Mouse (Mus musculus) kidney, embryonic 15.5 days (tissue): ENCODE measurements around the gene Smo. TPM values are rescaled to one million over a fixed set of nuclear protein-coding genes. Genes with fewer than 3 reads are reported as not detected.
"Not testable (repeated sequence)": the region's sequence is repeated elsewhere in the genome, so short reads cannot be mapped to it uniquely, and the experiment has no call there.

Experiments
- ATAC-seq: fragments of 200-750 bp; cut with Nextera tagmentation; replicated peaks from 2 replicates; pipeline ENCODE4 v1.8.0; 2017; ENCODE audit warnings: moderate TSS enrichment; ENCODE audit not compliant: low FRiP score
- H3K27ac ChIP-seq: fragments of 300-500 bp; sonication (generic); 2 replicates; pipeline ENCODE4 v1.5.1; 2015; ENCODE audit warnings: mild to moderate bottlenecking, inconsistent platforms
- H3K27me3 ChIP-seq: fragments of 300-500 bp; sonication (generic); 2 replicates; pipeline ENCODE4 v1.6.1; 2015; ENCODE audit warnings: inconsistent platforms
- H3K36me3 ChIP-seq: fragments of 300-500 bp; sonication (generic); 2 replicates; pipeline ENCODE4 v1.6.1; 2015; ENCODE audit warnings: inconsistent platforms
- H3K4me1 ChIP-seq: fragments of 300-500 bp; sonication (generic); 2 replicates; pipeline ENCODE4 v1.6.1; 2015; ENCODE audit warnings: inconsistent platforms
- H3K4me2 ChIP-seq: fragments of 300-500 bp; sonication (generic); 2 replicates; pipeline ENCODE4 v1.6.1; 2015; ENCODE audit warnings: moderate library complexity, mild to moderate bottlenecking, inconsistent platforms
- H3K4me3 ChIP-seq: fragments of 300-500 bp; sonication (generic); replicated peaks from 2 replicates; pipeline ENCODE4 v1.5.1; 2015; ENCODE audit warnings: mild to moderate bottlenecking, inconsistent platforms
- H3K9ac ChIP-seq: fragments of 300-500 bp; sonication (generic); 2 replicates; pipeline ENCODE4 v1.6.1; 2015; ENCODE audit warnings: mild to moderate bottlenecking, inconsistent platforms
- H3K9me3 ChIP-seq: fragments of 300-500 bp; sonication (generic); replicated peaks from 2 replicates; pipeline ENCODE4 v1.6.1; 2016; ENCODE audit warnings: inconsistent platforms
- WGBS: fragments of 180-500 bp; shearing (Covaris S2); methylation state at CpG from one replicate; pipeline ENCODE4 v1.1.7; 2015; ENCODE audit warnings: mixed read lengths; 5-methylcytosine and 5-hydroxymethylcytosine counted together
- polyA plus RNA-seq: library from polyadenylated mRNA; unstranded; fragments of >200 nt; fragmentation: Nextera tagmentation; extraction: Ambion mirVana; gene quantifications from 2 replicates; pipeline ENCODE4 v1.2.1, GENCODE M21; 2015

The Smo gene
- polyA plus RNA-seq, 1 experiment from 2014 or later, result 55.0 TPM

DNA sequence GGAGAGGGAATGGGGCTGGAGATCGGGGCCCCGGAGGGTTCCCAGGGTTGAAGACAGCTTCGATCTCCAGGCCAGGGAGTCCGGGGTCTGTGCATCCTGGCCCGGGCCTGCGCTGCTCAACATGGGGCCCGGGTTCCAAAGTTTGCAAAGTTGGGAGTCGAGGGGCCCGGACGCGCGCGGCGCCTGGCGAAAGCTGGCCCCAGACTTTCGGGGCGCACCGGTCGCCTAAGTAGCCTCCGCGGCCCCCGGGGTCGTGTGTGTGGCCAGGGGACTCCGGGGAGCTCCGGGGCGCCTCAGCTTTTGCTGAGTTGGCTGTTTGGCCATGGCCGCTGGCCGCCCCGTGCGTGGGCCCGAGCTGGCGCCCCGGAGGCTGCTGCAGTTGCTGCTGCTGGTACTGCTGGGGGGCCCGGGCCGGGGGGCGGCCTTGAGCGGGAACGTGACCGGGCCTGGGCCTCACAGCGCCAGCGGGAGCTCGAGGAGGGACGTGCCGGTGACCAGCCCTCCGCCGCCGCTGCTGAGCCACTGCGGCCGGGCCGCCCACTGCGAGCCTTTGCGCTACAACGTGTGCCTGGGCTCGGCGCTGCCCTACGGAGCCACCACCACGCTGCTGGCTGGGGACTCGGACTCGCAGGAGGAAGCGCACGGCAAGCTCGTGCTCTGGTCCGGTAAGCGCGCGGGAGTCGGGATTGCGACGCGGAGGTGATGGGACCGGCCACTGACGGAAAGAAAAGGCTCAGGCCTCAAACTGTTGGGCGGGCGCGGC lies 567 bp downstream of the Smo start:
- Histone ChIP-seq H3K36me3 (peaks cover 11% of the 10 kb centered on the region), H3K27ac (peak overlapping the region; percentile 94), H3K4me1 (peaks cover 31% of the 10 kb centered on the region), H3K9me3 (no peaks in the 10 kb centered on the region), H3K27me3 (no peaks in the 10 kb centered on the region), H3K9ac (peak overlapping the region; percentile 99), H3K4me3 (peak overlapping the region; percentile 91), H3K4me2 (peak overlapping the region; percentile 76)
- under 1% methylated on average over 75 of the region's 75 CpGs for WGBS
- ATAC-seq, result peak; percentile 89

DNA sequence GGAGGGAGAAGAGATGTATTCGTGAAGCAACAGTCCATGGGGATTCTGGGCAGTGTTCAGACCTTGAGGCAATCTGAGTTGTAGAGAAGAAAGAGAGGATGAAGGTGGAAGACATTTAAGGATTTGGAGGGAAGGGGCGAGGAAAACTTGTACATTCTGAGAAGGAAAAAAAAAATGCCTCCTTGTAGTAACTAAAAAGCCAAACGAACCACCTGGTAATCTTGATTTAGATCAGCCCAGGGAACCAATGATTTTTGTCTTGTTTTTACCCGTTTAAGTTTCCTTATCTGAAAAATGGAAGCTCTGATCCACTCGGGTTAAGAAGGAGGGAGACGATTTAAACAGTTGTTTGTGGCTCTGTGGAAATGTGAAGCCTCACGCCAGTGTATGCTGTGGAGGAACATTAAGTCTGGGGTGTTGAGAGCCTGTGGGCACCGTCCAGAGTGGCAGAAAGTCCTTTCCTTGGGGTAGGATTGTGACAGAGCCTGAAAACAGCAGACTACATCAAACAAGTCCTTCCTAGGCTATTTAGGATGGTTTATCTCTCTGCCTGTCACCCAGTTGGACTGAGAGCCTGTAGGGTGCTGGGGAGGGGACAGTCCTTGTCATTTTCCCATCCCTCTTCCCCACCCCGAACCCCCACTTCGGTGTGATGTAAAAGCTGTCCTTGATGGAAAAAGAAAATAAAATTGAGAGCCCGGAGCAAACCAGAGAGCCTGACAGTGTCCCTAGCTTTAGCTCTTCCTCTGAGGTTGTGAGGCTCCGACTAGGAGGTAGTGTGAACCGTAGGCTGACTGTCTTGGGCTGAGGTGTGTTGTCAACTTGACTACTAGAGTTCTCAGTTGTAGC lies 1.5 kb downstream of the Smo start:
- no peaks in the 10 kb centered on the region for H3K27me3 ChIP-seq
- no peaks in the 10 kb centered on the region for H3K9me3 ChIP-seq
- H3K4me2 ChIP-seq, result peak overlapping the region; percentile 76
- H3K9ac ChIP-seq, result peak overlapping the region; percentile 99
- peaks cover 31% of the 10 kb centered on the region for H3K4me1 ChIP-seq
- WGBS, result 10% methylated on average over 13 of the region's 13 CpGs
- H3K36me3 ChIP-seq, result peaks cover 11% of the 10 kb centered on the region
- H3K27ac ChIP-seq, result peak overlapping the region; percentile 94
- no peak for ATAC-seq
- peak overlapping the region; percentile 91 for H3K4me3 ChIP-seq

DNA sequence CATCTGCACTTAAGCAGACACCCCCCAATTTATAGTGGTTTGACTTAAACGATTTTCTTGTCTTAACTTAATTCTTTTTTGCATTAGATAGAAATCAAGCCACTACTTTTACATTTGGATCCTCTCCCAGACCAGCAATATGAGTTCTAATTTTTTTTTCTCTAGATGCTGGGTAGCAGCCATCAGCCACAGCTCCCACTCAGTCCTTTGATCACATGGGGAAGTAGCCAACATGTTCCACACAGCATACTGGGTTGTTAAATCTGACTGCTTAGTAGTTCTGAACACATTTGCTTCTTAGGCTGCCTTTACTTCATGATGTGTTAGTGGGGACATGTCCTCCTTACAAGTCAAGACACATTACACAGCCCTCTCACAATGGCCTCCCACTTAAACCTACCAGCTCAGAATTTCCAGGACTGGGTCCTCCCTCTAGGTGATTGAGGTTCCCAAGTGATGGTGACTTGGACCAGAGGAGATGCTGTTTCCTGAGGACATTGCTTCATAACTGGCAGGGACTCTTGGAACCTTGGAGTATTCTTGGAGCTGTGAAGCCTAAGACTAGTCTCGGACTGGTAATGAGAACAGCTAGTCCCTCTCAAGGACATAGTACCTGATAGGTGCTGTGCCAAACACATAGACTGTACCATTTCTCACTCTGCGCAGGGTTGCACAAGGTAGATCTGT lies 16.3 kb downstream of the Smo start:
- Histone ChIP-seq H3K4me1 (no peaks in the 10 kb centered on the region), H3K36me3 (peaks cover 48% of the 10 kb centered on the region), H3K4me2 (no peak overlapping the region), H3K9me3 (peaks cover 5% of the 10 kb centered on the region; the same call in 1 of the 2 replicates), H3K4me3 (no peak overlapping the region), H3K27me3 (no peaks in the 10 kb centered on the region), H3K9ac (no peak overlapping the region), H3K27ac (no peak overlapping the region)
- no peak for ATAC-seq
- WGBS, result 88% methylated on average over 3 of the region's 3 CpGs

DNA sequence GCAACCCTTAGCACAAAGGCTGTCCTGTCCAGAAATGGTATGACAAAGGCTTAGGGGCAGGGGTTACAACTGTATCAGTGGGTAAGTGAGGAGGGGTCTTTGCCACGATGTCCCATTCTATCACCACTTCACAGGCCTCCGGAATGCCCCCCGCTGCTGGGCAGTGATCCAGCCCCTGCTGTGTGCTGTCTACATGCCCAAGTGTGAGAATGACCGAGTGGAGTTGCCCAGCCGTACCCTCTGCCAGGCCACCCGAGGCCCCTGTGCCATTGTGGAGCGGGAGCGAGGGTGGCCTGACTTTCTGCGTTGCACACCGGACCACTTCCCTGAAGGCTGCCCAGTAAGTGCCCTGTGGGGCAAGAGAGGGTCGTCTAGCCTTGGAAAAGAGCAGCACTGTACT lies 18.0 kb downstream of the Smo start:
- H3K36me3 ChIP-seq, result peaks cover 65% of the 10 kb centered on the region
- ATAC-seq, result no peak
- H3K4me1 ChIP-seq, result no peaks in the 10 kb centered on the region
- no peak overlapping the region for H3K27ac ChIP-seq
- no peak overlapping the region for H3K4me3 ChIP-seq
- H3K4me2 ChIP-seq, result no peak overlapping the region
- H3K9me3 ChIP-seq, result peaks cover 2% of the 10 kb centered on the region; the same call in 1 of the 2 replicates
- WGBS, result 96% methylated on average over 11 of the region's 11 CpGs
- H3K9ac ChIP-seq, result no peak overlapping the region
- H3K27me3 ChIP-seq, result no peaks in the 10 kb centered on the region

DNA sequence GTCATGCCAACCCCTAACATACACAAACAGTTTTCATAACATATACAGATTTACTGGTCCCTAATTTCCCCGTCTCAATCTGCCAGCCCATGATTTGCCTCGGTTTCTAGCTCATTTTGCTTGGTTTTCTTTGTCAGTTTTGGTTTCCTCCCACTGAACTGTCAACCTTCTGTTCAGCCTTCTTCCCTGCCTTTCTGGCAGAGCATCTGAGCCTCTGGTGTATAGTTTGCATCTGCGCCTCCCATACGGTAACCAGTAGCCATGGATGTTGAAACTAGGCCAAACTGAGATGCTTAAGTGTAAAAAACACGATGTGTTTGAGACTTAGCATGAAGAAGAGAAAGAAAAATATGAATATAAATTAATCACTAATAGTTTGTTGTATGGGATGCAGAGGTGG lies 20.7 kb downstream of the Smo start:
- no peak overlapping the region for H3K4me3 ChIP-seq
- peaks cover 81% of the 10 kb centered on the region for H3K36me3 ChIP-seq
- ATAC-seq, result no peak
- 86% methylated on average over 5 of the region's 5 CpGs for WGBS
- H3K27me3 ChIP-seq, result no peaks in the 10 kb centered on the region
- no peak overlapping the region for H3K27ac ChIP-seq
- H3K4me2 ChIP-seq, result no peak overlapping the region
- no peaks in the 10 kb centered on the region for H3K4me1 ChIP-seq
- H3K9ac ChIP-seq, result no peak overlapping the region
- H3K9me3 ChIP-seq, result no peaks in the 10 kb centered on the region

DNA sequence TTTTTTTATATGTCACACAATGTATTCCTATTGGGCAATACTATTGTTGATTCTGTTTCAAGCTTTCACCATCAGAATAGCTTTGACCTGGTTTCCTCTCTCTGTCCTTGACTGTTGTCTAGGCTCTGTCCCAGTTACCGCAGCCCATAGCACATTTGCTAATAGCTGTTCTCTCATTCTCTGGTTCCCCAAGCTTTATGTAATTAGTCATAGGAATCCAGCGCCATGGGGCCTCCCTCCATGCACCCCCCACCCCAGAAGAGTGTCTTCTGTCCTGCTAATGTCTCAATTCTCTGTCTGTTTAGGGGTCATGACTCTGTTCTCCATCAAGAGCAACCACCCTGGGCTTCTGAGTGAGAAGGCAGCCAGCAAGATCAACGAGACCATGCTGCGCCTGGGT lies 21.2 kb downstream of the Smo start:
- H3K36me3 ChIP-seq, result peaks cover 80% of the 10 kb centered on the region
- no peaks in the 10 kb centered on the region for H3K27me3 ChIP-seq
- H3K4me1 ChIP-seq, result no peaks in the 10 kb centered on the region
- no peak overlapping the region for H3K4me3 ChIP-seq
- no peak overlapping the region for H3K27ac ChIP-seq
- no peak overlapping the region for H3K4me2 ChIP-seq
- no peaks in the 10 kb centered on the region for H3K9me3 ChIP-seq
- WGBS, result 90% methylated on average over 4 of the region's 4 CpGs
- ATAC-seq, result no peak
- H3K9ac ChIP-seq, result no peak overlapping the region

DNA sequence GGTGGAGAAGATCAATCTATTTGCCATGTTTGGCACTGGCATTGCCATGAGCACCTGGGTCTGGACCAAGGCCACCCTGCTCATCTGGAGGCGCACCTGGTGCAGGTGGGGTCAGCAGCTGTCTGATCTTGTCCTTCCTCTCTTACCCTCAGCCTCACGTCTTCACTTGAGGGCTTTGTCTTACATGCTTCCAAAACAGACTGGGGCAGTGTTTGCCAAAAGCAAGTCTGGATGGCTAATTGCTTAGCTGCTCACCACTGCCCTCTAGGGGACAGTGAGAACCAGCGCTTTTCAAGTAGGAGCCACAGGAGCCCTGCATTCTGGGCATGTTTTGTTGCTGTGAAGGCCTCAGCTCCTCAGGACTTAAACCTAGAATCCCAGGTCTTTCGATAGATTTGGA lies 23.1 kb downstream of the Smo start:
- H3K36me3 ChIP-seq, result peaks cover 85% of the 10 kb centered on the region
- H3K4me3 ChIP-seq, result no peak overlapping the region
- H3K27ac ChIP-seq, result no peak overlapping the region
- ATAC-seq, result peak; percentile 49
- H3K9me3 ChIP-seq, result no peaks in the 10 kb centered on the region
- H3K9ac ChIP-seq, result no peak overlapping the region
- H3K4me2 ChIP-seq, result no peak overlapping the region
- 51% methylated on average over 4 of the region's 4 CpGs for WGBS
- H3K27me3 ChIP-seq, result no peaks in the 10 kb centered on the region
- no peaks in the 10 kb centered on the region for H3K4me1 ChIP-seq

DNA sequence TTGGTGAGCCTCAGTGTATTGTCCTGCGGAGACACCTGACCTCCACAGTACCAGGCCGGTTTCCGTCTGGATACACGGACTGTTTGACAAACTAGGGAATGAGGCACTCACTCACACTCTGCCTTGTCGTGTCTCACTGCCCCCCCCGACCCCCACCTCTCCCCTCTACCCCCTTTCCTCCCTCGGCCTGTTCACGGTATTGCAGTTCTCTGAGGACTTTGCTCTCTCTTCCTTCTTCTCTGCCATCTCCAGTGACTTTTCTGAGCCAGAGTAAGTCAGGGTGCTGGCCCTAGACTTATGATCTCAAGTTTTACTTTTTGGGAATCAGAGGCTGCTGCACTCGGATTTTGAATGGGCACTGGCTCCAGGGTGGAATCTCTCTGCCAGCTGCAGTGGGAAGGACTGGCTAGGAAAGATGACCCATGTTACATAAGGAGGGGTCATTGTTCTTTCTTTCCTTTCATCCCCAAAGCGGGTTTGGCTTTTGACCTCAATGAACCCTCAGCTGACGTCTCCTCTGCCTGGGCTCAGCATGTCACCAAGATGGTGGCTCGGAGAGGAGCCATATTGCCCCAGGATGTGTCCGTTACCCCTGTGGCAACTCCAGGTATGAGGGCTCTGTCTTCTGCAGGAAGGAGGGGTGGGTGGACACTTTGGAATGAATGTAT lies 23.8 kb downstream of the Smo start:
- 85% methylated on average over 13 of the region's 13 CpGs for WGBS
- Histone ChIP-seq H3K27ac (no peak overlapping the region), H3K4me1 (no peaks in the 10 kb centered on the region), H3K4me2 (no peak overlapping the region), H3K9me3 (no peaks in the 10 kb centered on the region), H3K27me3 (no peaks in the 10 kb centered on the region), H3K9ac (no peak overlapping the region), H3K36me3 (peaks cover 77% of the 10 kb centered on the region), H3K4me3 (no peak overlapping the region)
- no peak for ATAC-seq

DNA sequence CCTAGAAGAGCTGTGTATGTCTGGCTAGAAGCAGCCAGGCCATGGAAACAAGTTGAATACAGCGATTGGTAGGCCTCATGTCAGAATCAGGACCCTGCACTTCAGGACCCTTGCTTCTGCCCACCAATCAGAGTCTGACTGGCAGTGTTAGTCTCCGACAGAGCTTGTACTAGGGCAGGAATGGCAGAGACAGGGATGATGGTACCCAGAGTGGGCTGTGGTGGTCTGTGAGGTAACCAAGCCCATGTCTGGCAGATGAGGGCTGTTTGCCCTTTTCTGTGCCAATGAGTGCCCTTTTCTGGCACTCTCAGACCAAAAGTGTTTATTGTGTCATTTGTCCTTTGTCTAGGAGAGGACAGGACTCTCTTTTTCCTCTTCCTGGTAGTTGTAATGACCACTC lies 25.1 kb downstream of the Smo start:
- 94% methylated on average over 2 of the region's 2 CpGs for WGBS
- H3K9ac ChIP-seq, H3K4me2 ChIP-seq, H3K27me3 ChIP-seq, H3K27ac ChIP-seq, H3K4me3 ChIP-seq, H3K4me1 ChIP-seq, H3K9me3 ChIP-seq, ATAC-seq: not testable (repeated sequence)
- peaks cover 65% of the 10 kb centered on the region for H3K36me3 ChIP-seq

DNA sequence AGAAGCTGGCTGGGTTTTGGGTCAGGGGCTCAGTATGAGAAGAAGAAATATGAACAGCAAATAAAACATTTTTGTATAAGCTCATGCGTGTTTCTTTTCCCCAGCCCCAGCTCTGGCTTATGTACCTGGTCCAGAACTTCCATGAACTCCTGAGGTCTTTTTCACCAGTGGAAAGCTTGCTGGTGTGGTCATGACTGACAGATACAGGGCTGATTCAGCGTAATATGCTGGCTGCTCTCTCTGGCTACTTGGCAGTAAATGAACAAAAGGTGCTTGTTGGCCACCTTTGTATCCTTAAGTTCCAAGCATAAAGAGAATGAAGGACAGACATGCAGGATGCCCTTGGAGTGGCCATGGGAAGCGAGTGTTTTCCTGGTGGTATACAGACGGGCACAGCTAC lies 26.0 kb downstream of the Smo start:
- WGBS, result 93% methylated on average over 4 of the region's 4 CpGs
- H3K4me3 ChIP-seq, result no peak overlapping the region
- peaks cover 57% of the 10 kb centered on the region for H3K36me3 ChIP-seq
- no peak overlapping the region for H3K4me2 ChIP-seq
- H3K27me3 ChIP-seq, result no peaks in the 10 kb centered on the region
- no peak for ATAC-seq
- H3K27ac ChIP-seq, result no peak overlapping the region
- no peaks in the 10 kb centered on the region for H3K9me3 ChIP-seq
- H3K9ac ChIP-seq, result no peak overlapping the region
- no peaks in the 10 kb centered on the region for H3K4me1 ChIP-seq

DNA sequence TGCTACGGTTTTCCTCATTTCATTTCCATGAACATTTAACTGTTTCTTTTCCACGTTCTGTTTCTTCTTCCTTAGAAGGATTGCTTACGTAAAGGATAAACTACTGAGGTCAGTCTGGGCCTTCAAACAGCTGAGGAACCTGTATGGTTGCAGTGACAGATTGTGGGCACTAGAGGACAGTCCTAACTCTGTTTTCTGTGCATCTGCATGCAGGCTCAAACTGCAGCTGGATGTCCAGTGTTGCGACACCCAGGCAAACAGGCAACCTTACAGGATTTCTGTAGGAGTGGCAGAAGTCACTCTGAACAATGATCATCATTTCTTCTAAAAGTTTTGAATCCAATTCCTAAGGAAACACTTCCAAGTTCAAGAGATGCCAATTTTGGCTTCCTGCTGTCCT lies 27.2 kb downstream of the Smo start:
- Histone ChIP-seq H3K9ac (no peak overlapping the region), H3K27me3 (no peaks in the 10 kb centered on the region), H3K36me3 (peaks cover 45% of the 10 kb centered on the region), H3K4me2 (no peak overlapping the region), H3K9me3 (no peaks in the 10 kb centered on the region), H3K4me1 (no peaks in the 10 kb centered on the region), H3K27ac (no peak overlapping the region), H3K4me3 (no peak overlapping the region)
- ATAC-seq, result no peak
- WGBS, result 73% methylated on average over 4 of the region's 4 CpGs
